Mouse (Mus musculus): Measurements from ENCODE around the gene Pip5k1b. TPM values are rescaled to one million over a fixed set of nuclear protein-coding genes. Genes with fewer than 3 reads are reported as not detected.

Gene Pip5k1b
- 12.4 and 13.7 TPM in 2 replicates for total RNA-seq (2017)

GRCm38 (mm10) chr19:24555466-24555903 lies at the start of gene Pip5k1b:
TSS of gene Pip5k1b (minus strand) at chr19:24555872.
- peak; percentile 29 to 37; a peak in 3 of 4 replicates for ATAC-seq (replicated peaks in 1 of 2; ENCODE audit: insufficient read depth in 1 of 2, low FRiP score in 2 of 2, low TSS enrichment in 1 of 2, low read depth in 1 of 2, poor library complexity in 2 of 2, severe bottlenecking in 2 of 2)

DNA sequence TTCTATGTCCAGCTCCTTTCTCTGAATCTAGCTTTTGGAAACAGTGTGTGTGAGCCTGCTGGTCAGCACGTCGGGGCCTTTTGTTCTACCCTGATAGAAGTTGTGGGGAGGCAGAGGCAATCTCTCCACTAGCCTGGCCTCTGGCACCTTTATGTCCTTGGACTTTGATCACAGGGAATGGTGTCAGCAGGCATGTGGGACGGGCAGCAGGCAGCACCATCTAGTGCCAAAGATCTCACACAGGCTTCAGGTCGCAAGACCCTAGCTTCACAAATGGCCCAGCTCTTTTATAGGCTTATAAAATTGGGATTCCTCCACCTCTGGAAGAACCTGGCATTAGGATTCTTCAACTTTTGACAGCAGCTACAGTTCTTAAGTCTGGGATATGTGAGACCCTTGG lies 48.4 kb upstream of the Pip5k1b start:
- ATAC-seq (replicated peaks in 1 of 2; ENCODE audit: insufficient read depth in 1 of 2, low FRiP score in 2 of 2, low TSS enrichment in 1 of 2, low read depth in 1 of 2, poor library complexity in 2 of 2, severe bottlenecking in 2 of 2), result no peak

- no peak for ATAC-seq (replicated peaks in 1 of 2; ENCODE audit: insufficient read depth in 1 of 2, low FRiP score in 2 of 2, low TSS enrichment in 1 of 2, low read depth in 1 of 2, poor library complexity in 2 of 2, severe bottlenecking in 2 of 2)
Measured at GRCm38 (mm10) chr19:24603431-24603830, 47.8 kb upstream of the Pip5k1b start.

- no peak for ATAC-seq (replicated peaks in 1 of 2; ENCODE audit: insufficient read depth in 1 of 2, low FRiP score in 2 of 2, low TSS enrichment in 1 of 2, low read depth in 1 of 2, poor library complexity in 2 of 2, severe bottlenecking in 2 of 2)
Measured at GRCm38 (mm10) chr19:24586726-24587125, 31.1 kb upstream of the Pip5k1b start.

- ATAC-seq (replicated peaks in 1 of 2; ENCODE audit: insufficient read depth in 1 of 2, low FRiP score in 2 of 2, low TSS enrichment in 1 of 2, low read depth in 1 of 2, poor library complexity in 2 of 2, severe bottlenecking in 2 of 2), result no peak
Measured at GRCm38 (mm10) chr19:24585171-24585570, 29.5 kb upstream of the Pip5k1b start.

GRCm38 (mm10) chr19:24583956-24584355 lies 28.3 kb upstream of the Pip5k1b start:
- ATAC-seq (replicated peaks in 1 of 2; ENCODE audit: insufficient read depth in 1 of 2, low FRiP score in 2 of 2, low TSS enrichment in 1 of 2, low read depth in 1 of 2, poor library complexity in 2 of 2, severe bottlenecking in 2 of 2), result no peak

DNA sequence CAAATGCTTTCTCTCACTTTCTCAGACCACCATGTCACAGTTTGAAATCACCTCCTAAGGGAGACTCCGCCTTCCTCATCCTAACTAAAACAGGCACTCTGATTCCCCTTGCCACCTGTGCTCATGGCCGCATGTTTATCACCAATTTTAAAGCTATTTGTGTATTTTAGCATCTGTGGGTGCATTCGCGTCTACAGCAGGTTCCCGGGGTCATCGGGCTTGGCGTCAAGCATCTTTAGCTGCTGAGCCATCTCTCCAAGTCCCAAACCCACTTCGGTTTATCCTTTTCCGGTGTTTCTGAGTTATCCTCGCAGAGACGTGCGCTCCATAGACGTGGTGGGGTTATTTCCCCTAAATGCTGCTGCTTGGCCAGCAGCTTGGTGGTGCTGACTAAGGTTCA lies 20.5 kb upstream of the Pip5k1b start:
- no peak for ATAC-seq (replicated peaks in 1 of 2; ENCODE audit: insufficient read depth in 1 of 2, low FRiP score in 2 of 2, low TSS enrichment in 1 of 2, low read depth in 1 of 2, poor library complexity in 2 of 2, severe bottlenecking in 2 of 2)

DNA sequence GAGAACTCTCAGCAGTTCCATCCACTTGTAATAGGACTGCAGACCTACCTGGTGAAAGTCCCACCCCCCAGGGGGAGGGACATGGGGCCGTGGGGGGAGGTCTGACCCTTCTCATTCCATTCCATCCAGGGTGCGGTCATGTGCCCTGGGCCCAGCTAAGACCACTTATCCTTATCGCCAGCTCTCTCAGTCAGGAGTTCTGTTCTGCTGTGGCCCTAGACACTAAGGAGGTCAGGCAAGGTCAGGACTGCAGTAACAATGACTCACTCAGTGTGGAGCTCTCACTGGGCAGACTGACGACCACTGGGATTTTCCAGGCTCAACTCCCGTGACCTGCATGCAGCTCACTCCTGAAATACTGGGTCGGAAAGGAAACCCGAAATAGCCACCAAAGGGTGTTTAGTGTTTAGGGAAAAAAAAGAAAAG lies 16.1 kb upstream of the Pip5k1b start:
- ATAC-seq (replicated peaks in 1 of 2; ENCODE audit: insufficient read depth in 1 of 2, low FRiP score in 2 of 2, low TSS enrichment in 1 of 2, low read depth in 1 of 2, poor library complexity in 2 of 2, severe bottlenecking in 2 of 2), result no peak

- ATAC-seq (replicated peaks in 1 of 2; ENCODE audit: insufficient read depth in 1 of 2, low FRiP score in 2 of 2, low TSS enrichment in 1 of 2, low read depth in 1 of 2, poor library complexity in 2 of 2, severe bottlenecking in 2 of 2), result no peak
Measured at GRCm38 (mm10) chr19:24570969-24571368, 15.3 kb upstream of the Pip5k1b start.

DNA sequence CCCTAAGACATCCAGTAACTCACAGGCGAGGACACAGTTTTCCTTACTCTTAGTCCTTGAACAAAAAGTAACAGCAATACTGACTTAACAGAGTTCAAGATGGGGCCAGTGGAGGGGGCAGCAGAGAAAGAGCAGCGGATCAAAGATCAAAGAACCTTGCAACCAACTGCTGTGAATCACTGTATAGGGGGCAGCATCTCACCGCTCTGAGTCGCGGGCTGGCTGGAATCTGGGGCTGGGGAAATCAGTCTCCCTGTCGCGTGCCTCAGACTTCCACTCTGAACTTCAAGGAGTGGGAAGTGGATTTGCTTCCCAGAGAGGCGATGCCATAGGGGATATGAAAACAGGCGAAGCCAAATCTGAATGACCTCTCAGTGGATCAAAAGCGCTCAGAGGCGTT lies 1.8 kb upstream of the Pip5k1b start:
- ATAC-seq (replicated peaks in 1 of 2; ENCODE audit: insufficient read depth in 1 of 2, low FRiP score in 2 of 2, low TSS enrichment in 1 of 2, low read depth in 1 of 2, poor library complexity in 2 of 2, severe bottlenecking in 2 of 2), result 0 out of 4 replicates have a peak, but pooled peaks of 1 of the 2 experiments have one; percentile 15

DNA sequence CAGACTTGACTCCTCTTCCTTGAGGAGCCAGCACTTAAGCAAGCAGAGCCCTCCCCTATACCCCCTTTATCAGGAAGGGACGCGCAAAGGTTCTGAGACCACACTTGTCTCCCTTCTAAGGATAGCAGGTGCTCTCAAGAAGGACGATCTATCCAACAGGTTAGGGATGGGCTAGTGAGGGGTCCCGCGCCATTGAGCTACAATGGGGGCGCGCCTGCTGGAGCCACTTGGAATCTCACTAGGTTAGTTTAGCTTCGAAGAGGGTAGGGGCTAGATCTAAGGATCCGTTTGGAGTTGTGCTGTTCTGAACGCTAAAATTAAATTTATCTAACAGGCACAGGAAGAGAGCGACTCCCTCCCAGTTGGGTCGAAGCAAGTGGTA lies 904 bp upstream of the Pip5k1b start:
- peak; percentile 12 to 17; a peak in 2 of 4 replicates for ATAC-seq (replicated peaks in 1 of 2; ENCODE audit: insufficient read depth in 1 of 2, low FRiP score in 2 of 2, low TSS enrichment in 1 of 2, low read depth in 1 of 2, poor library complexity in 2 of 2, severe bottlenecking in 2 of 2)

DNA sequence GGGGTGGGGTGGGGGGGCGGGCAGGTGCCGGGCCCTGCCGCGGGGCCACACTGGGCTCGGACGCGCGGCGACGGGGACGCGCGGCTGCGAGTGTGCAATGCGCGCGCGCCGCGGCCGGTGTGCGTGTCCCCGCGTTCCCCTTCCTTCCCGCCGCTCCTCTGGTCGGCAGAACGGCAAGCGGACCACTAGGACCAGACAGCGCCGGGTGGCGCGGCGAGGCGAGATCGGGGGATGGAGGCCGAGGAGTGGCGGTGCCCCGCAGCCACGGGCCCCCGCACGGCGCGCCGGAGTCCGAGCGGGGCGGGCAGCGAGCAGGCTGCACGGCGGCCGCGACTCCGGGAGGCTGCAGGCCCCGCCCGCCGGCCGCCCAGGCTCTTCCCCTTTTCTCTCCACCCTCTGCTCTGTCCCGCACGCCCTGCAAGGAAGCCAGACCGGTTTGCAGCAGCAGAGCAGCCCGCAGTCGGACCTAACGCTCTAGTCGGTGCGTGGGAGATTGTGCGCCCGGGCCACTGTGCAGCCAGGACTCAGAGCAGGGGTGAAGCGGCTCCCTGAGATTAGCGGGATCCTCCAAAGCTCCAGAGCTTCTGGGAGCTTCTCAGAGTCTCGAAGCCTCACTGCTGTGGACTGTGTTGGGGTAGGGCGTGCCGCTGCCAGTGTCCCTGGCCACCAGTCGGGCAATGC lies 372 bp upstream of the Pip5k1b start:
- ATAC-seq (replicated peaks in 1 of 2; ENCODE audit: insufficient read depth in 1 of 2, low FRiP score in 2 of 2, low TSS enrichment in 1 of 2, low read depth in 1 of 2, poor library complexity in 2 of 2, severe bottlenecking in 2 of 2), result peak; percentile 78 to 79

- ATAC-seq (replicated peaks in 1 of 2; ENCODE audit: insufficient read depth in 1 of 2, low FRiP score in 2 of 2, low TSS enrichment in 1 of 2, low read depth in 1 of 2, poor library complexity in 2 of 2, severe bottlenecking in 2 of 2), result no peak
Measured at GRCm38 (mm10) chr19:24554911-24555465, 684 bp downstream of the Pip5k1b start.

GRCm38 (mm10) chr19:24554425-24554824 lies 1.2 kb downstream of the Pip5k1b start:
- ATAC-seq (replicated peaks in 1 of 2; ENCODE audit: insufficient read depth in 1 of 2, low FRiP score in 2 of 2, low TSS enrichment in 1 of 2, low read depth in 1 of 2, poor library complexity in 2 of 2, severe bottlenecking in 2 of 2), result no peak

DNA sequence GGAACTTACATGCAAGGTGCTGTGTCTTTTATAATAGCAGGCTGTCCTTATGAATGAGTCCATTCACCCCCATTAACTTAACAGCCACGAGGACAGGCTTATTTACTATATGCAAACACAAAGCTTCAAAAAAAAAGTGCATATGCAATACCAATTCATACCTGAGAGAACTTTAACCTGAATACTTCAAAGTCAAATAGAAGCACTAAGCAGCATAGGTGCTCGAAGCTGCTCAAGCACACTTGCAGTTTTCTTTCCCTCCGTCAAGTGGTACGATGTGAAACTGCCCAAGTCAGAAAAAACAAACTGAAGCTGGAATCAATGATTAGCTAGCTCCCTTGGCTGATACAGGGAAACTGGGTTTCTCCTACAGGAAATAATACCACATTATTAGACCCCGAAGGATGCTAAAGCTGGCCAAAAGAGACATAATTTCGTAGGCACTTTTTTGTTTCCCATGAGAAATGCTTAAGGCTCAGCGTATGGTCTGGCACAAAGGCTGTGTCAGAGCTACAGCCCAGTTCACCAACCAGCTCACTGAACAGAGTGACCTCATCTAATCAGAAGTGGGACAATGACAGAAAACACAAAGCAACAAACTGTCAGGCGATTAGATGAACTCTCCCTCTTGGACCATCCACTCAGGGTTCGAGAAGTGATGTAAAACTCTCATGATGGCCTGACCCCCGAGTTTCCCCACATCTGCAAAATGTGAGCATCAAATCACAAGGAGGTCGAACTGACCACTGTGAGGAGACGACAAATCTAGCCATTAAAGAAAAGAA lies 2.2 kb downstream of the Pip5k1b start:
- no peak for ATAC-seq (replicated peaks in 1 of 2; ENCODE audit: insufficient read depth in 1 of 2, low FRiP score in 2 of 2, low TSS enrichment in 1 of 2, low read depth in 1 of 2, poor library complexity in 2 of 2, severe bottlenecking in 2 of 2)

DNA sequence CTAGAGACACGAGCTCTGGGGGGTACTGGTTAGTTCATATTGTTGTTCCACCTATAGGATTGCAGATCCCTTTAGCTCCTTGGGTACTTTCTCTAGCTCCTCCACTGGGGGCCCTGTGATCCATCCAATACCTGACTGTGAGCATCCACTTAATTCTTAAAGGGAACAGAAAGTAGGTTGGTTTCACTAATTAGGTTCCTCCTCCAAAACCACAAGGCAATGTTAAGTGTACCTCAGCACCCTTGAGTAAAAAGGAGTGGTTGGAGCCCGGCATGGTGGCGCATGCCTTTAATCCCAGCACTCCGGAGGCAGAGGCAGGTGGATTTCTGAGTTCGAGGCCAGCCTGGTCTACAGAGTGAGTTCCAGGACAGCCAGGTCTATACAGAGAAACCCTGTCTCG lies 3.0 kb downstream of the Pip5k1b start:
- 0 out of 4 replicates have a peak, but pooled peaks of 1 of the 2 experiments have one; percentile 35 for ATAC-seq (replicated peaks in 1 of 2; ENCODE audit: insufficient read depth in 1 of 2, low FRiP score in 2 of 2, low TSS enrichment in 1 of 2, low read depth in 1 of 2, poor library complexity in 2 of 2, severe bottlenecking in 2 of 2)

- ATAC-seq (replicated peaks in 1 of 2; ENCODE audit: insufficient read depth in 1 of 2, low FRiP score in 2 of 2, low TSS enrichment in 1 of 2, low read depth in 1 of 2, poor library complexity in 2 of 2, severe bottlenecking in 2 of 2), result no peak
Measured at GRCm38 (mm10) chr19:24551196-24551954, 4.3 kb downstream of the Pip5k1b start.

DNA sequence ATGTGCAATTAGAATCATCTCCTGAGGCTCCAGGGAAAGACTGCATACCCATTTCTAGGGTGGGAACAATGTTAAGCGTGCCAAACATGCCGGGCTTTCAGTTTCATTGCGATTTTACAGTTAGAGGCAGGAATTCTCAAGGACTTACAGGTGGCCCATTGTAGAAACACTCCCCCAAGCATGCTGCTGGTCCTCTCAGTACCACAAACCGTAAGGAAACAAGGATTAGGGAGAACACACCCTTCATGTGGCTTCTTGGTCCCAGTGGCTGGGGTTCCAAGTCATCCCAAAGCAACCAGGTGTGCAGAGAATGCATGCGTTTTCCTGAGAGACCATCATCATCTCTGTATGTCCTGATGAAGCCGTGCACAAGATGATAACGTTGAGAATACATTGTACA lies 4.9 kb downstream of the Pip5k1b start:
- ATAC-seq (replicated peaks in 1 of 2; ENCODE audit: insufficient read depth in 1 of 2, low FRiP score in 2 of 2, low TSS enrichment in 1 of 2, low read depth in 1 of 2, poor library complexity in 2 of 2, severe bottlenecking in 2 of 2), result no peak
